Mouse (Mus musculus) limb, embryonic 15.5 days (tissue): ENCODE measurements around the gene Fam189b. TPM values are rescaled to one million over a fixed set of nuclear protein-coding genes. Genes with fewer than 3 reads are reported as not detected.

ENCODE experiments used
- ATAC-seq: fragments of 200-750 bp; cut with Nextera tagmentation; 2 replicates; pipeline ENCODE4 v1.8.0; 2017; ENCODE audit warnings: low read depth, moderate TSS enrichment; ENCODE audit not compliant: insufficient number of reproducible peaks, low FRiP score, low TSS enrichment
- H3K27ac ChIP-seq: fragments of 300-500 bp; sonication (generic); 2 replicates; pipeline ENCODE4 v1.5.1; 2015; ENCODE audit warnings: moderate library complexity, mild to moderate bottlenecking, inconsistent platforms
- H3K27me3 ChIP-seq: fragments of 300-500 bp; sonication (generic); 2 replicates; pipeline ENCODE4 v1.6.1; 2015; ENCODE audit warnings: inconsistent platforms
- H3K36me3 ChIP-seq: fragments of 300-500 bp; sonication (generic); 2 replicates; pipeline ENCODE4 v1.6.1; 2015; ENCODE audit warnings: inconsistent platforms
- H3K4me1 ChIP-seq: fragments of 300-500 bp; sonication (generic); 2 replicates; pipeline ENCODE4 v1.6.1; 2015; ENCODE audit warnings: inconsistent platforms
- H3K4me2 ChIP-seq: fragments of 300-500 bp; sonication (generic); 2 replicates; pipeline ENCODE4 v1.6.1; 2015; ENCODE audit warnings: mild to moderate bottlenecking, inconsistent platforms
- H3K4me3 ChIP-seq: fragments of 300-500 bp; sonication (generic); 2 replicates; pipeline ENCODE4 v1.5.1; 2015; ENCODE audit warnings: mild to moderate bottlenecking, inconsistent platforms
- H3K9ac ChIP-seq: fragments of 300-500 bp; sonication (generic); 2 replicates; pipeline ENCODE4 v1.6.1; 2015; ENCODE audit warnings: inconsistent platforms
- H3K9me3 ChIP-seq: fragments of 300-500 bp; sonication (generic); 2 replicates; pipeline ENCODE4 v1.6.1; 2016; ENCODE audit warnings: inconsistent platforms
- WGBS: fragments of 180-500 bp; shearing (Covaris S2); methylation state at CpG from one replicate; pipeline ENCODE4 v1.1.7; 2015; 5-methylcytosine and 5-hydroxymethylcytosine counted together
- polyA plus RNA-seq: library from polyadenylated mRNA; unstranded; fragments of >200 nt; fragmentation: Nextera tagmentation; extraction: Ambion mirVana; gene quantifications from 2 replicates; pipeline ENCODE4 v1.2.1, GENCODE M21; 2015

The Fam189b gene
- polyA plus RNA-seq, 1 experiment from 2014 or later = 31.4 TPM

DNA sequence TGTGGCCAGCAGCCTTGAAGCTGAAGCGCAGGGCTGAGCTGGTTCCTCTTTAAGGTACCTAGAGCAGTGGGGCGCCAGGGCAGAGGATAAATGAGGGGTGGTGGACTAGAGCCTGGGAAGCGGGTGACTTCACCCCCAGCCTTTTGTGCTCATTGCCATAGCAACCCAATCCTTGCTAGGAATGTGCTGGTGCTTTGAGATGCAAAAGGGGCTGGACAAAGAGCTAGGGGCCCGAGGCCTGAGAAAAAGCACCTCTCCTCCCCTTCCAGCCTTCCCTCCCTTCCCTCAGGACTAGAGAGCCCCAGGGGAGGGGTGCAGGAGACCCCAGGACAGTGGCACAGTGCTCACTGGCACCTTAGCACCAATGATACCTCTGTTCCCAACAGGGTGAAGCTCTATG lies 43.0 kb downstream of the Fam189b start:
- peak overlapping the region; percentile 64; the same call in 1 of the 2 replicates for H3K4me2 ChIP-seq
- H3K4me3 ChIP-seq = no peak overlapping the region
- H3K27ac ChIP-seq = no peak overlapping the region
- H3K27me3 ChIP-seq = no peaks in the 10 kb centered on the region
- ATAC-seq = no peak
- H3K4me1 ChIP-seq = peaks cover 33% of the 10 kb centered on the region
- H3K36me3 ChIP-seq = peaks cover 38% of the 10 kb centered on the region
- no peak overlapping the region for H3K9ac ChIP-seq
- 47% methylated on average over 4 of the region's 4 CpGs for WGBS
- H3K9me3 ChIP-seq = no peaks in the 10 kb centered on the region

DNA sequence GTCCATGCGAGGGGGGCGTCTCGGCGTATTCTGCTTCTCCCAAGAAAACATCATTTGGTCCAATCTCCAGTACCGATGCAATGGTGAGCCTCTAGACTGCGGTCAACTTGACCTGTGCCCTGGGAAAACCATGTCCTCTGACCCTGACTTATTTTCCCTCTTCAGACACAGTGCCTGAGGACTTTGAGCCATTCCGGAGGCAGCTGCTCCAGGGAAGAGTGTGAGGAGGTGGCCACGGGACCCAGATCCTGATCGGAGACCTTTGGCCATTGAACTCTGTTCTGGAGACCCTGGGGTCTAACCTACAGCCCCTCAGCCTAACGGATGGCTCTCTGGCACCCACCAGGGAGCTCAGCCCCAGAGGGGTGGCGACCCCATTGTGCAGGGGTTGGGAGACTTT lies 43.4 kb downstream of the Fam189b start:
- Histone ChIP-seq H3K27ac (peak overlapping the region; percentile 78), H3K9me3 (no peaks in the 10 kb centered on the region), H3K36me3 (peaks cover 34% of the 10 kb centered on the region), H3K4me2 (peak overlapping the region; percentile 64), H3K4me3 (peak overlapping the region; percentile 43; the same call in 1 of the 2 replicates), H3K27me3 (no peaks in the 10 kb centered on the region), H3K4me1 (peaks cover 33% of the 10 kb centered on the region), H3K9ac (peak overlapping the region; percentile 14; the same call in 1 of the 2 replicates)
- no peak for ATAC-seq
- WGBS = 33% methylated on average over 11 of the region's 11 CpGs

DNA sequence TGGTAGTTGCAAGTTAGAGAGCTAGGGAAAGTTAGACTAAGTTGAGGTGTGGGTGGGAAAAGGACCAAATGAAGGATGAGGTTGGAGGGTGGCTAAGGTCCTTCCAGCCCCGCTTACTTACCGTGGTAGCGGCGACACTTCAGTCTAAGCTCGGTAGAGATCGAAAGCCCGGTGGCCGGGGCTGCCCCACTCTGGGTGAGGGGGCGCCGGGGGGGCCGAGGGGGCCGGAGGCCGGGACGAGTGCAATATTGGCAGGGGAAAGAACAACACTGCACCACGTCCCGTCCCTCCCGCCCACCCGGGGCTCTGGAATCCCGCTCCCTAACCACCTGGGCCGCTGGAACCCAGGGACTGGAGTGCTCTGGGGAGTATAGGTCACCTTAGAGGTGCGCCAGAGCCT lies 44.0 kb downstream of the Fam189b start, which contains the start of gene Mtx1:
Mtx1 (minus strand) TSS at position 189 of the 400 bp plus-strand sequence.
- H3K27me3 ChIP-seq = no peaks in the 10 kb centered on the region
- H3K4me1 ChIP-seq = peaks cover 33% of the 10 kb centered on the region
- H3K9ac ChIP-seq = peak within 1 kb of the TSS; percentile 23; the same call in 1 of the 2 replicates
- peaks cover 29% of the 10 kb centered on the region for H3K36me3 ChIP-seq
- H3K27ac ChIP-seq = peak within 1 kb of the TSS; percentile 78
- H3K4me3 ChIP-seq = peak within 1 kb of the TSS; percentile 43
- no peak for ATAC-seq
- H3K4me2 ChIP-seq = peak within 1 kb of the TSS; percentile 64
- H3K9me3 ChIP-seq = no peaks in the 10 kb centered on the region
- 6% methylated on average over 21 of the region's 21 CpGs for WGBS

DNA sequence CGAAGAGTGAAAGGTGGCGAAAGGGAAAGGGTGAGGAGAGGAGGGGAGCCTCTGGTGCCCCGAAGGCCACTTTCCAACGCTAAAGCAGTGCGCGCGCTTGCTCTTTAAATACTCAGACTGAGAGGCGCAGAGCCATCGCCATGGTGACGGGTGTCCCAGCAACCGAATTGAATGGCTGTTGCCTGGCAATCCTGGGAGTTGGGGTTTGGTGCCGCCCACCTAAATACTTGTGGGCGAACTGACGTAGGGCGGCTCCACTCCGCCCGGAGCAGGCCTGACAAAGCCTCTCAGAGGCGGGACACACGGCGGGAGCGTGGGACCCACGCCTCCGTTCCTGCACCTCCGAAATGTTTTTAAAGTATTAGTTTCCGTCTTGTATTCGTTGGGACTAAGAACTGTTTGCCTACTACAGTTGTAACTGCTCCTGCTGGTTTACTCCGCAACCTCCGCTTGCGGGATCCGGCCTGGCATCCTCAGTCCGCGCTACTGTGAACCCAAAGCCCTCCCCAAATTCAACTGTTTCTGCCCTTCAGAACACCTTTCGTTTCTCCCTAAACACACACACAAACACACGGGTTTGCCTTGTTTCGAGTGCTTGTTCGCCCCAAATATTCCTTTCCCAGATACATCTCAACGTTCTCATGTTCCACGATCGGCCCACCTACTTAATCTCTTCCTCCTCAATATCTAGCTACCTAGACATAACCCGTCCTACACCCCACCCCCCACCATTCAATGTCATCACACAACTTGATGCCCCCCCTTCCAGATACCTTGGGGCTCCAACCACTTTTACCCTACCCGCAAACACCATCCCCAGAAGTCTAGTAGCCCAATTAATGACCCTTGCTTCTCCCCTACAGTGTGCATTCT lies 44.6 kb downstream of the Fam189b start:
- WGBS = 5% methylated on average over 41 of the region's 41 CpGs
- Histone ChIP-seq H3K27me3 (no peaks in the 10 kb centered on the region), H3K4me1 (peaks cover 33% of the 10 kb centered on the region)

DNA sequence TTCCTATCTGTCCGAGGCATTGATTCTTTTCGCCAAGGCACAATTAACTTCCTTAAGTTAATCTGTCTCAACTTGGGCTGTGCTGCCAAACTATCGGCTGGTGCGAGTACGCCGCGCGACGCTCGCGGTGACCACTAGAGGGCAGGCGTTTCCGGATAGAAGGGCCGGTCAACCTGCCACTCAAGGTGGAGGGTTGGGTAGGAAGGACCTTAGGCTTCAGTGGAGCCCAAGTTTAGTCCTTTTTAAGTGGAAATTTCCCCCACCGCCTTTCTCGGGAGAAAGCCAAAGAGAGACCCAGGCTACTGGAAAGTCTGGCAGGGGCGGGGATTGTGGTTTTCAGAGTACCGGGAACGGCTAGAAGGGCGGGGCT lies 45.2 kb downstream of the Fam189b start:
- H3K4me1 ChIP-seq = peaks cover 33% of the 10 kb centered on the region

More for the DNA sequence above, 44.6 kb downstream of the Fam189b start:
- H3K4me3 ChIP-seq = peak overlapping the region; percentile 43
- peak overlapping the region; percentile 64 for H3K4me2 ChIP-seq
- H3K9ac ChIP-seq = peak overlapping the region; percentile 23; the same call in 1 of the 2 replicates
- H3K36me3 ChIP-seq = peaks cover 26% of the 10 kb centered on the region
- ATAC-seq = peak; percentile 90
- peak overlapping the region; percentile 78 for H3K27ac ChIP-seq
- no peaks in the 10 kb centered on the region for H3K9me3 ChIP-seq

GRCm38 (mm10) chr3:89228836-89229235 lies 45.9 kb downstream of the Fam189b start, which contains the start of gene Muc1:
TSS of gene Muc1 (plus strand) at chr3:89229057.
- Histone ChIP-seq H3K9ac (no peak within 1 kb of the TSS), H3K36me3 (peaks cover 18% of the 10 kb centered on the region), H3K27ac (peak within 1 kb of the TSS; percentile 78), H3K4me3 (peak within 1 kb of the TSS; percentile 43), H3K4me2 (peak within 1 kb of the TSS; percentile 64), H3K4me1 (peaks cover 33% of the 10 kb centered on the region), H3K27me3 (no peaks in the 10 kb centered on the region), H3K9me3 (no peaks in the 10 kb centered on the region)
- 35% methylated on average over 10 of the region's 10 CpGs for WGBS
- no peak for ATAC-seq

More for the DNA sequence above, 45.2 kb downstream of the Fam189b start:
- ATAC-seq = no peak
- H3K36me3 ChIP-seq = peaks cover 21% of the 10 kb centered on the region
- peak overlapping the region; percentile 43 for H3K4me3 ChIP-seq
- WGBS = under 1% methylated on average over 19 of the region's 20 CpGs
- H3K9me3 ChIP-seq = no peaks in the 10 kb centered on the region
- H3K27ac ChIP-seq = peak overlapping the region; percentile 78
- no peak overlapping the region for H3K9ac ChIP-seq
- H3K27me3 ChIP-seq = no peaks in the 10 kb centered on the region
- peak overlapping the region; percentile 64 for H3K4me2 ChIP-seq

GRCm38 (mm10) chr3:89229276-89229675 lies 46.3 kb downstream of the Fam189b start:
- WGBS = 59% methylated on average over 4 of the region's 4 CpGs
- peaks cover 33% of the 10 kb centered on the region for H3K4me1 ChIP-seq
- no peak overlapping the region for H3K4me3 ChIP-seq
- H3K36me3 ChIP-seq = peaks cover 19% of the 10 kb centered on the region
- no peak overlapping the region for H3K9ac ChIP-seq
- H3K9me3 ChIP-seq = no peaks in the 10 kb centered on the region
- no peak overlapping the region for H3K27ac ChIP-seq
- ATAC-seq = no peak
- H3K27me3 ChIP-seq = no peaks in the 10 kb centered on the region
- H3K4me2 ChIP-seq = no peak overlapping the region

DNA sequence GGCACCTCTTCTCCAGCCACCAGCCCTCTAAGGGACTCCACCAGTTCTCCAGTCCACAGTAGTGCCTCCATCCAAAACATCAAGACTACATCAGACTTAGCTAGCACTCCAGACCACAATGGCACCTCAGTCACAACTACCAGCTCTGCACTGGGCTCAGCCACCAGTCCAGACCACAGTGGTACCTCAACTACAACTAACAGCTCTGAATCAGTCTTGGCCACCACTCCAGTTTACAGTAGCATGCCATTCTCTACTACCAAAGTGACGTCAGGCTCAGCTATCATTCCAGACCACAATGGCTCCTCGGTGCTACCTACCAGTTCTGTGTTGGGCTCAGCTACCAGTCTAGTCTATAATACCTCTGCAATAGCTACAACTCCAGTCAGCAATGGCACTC lies 47.6 kb downstream of the Fam189b start:
- Histone ChIP-seq H3K4me1 (peaks cover 35% of the 10 kb centered on the region), H3K27me3 (no peaks in the 10 kb centered on the region), H3K36me3 (peaks cover 16% of the 10 kb centered on the region), H3K9me3 (no peaks in the 10 kb centered on the region), H3K4me3 (no peak overlapping the region), H3K9ac (no peak overlapping the region), H3K27ac (no peak overlapping the region), H3K4me2 (no peak overlapping the region)
- WGBS = 88% methylated on average over 2 of the region's 2 CpGs
- ATAC-seq = no peak

GRCm38 (mm10) chr3:89231345-89231744 lies 48.4 kb downstream of the Fam189b start:
- Histone ChIP-seq H3K4me1 (peaks cover 27% of the 10 kb centered on the region), H3K36me3 (peaks cover 17% of the 10 kb centered on the region), H3K27me3 (no peaks in the 10 kb centered on the region), H3K9ac (no peak overlapping the region), H3K27ac (no peak overlapping the region), H3K4me2 (no peak overlapping the region), H3K9me3 (no peaks in the 10 kb centered on the region), H3K4me3 (no peak overlapping the region)
- 62% methylated on average over 7 of the region's 7 CpGs for WGBS
- no peak for ATAC-seq

DNA sequence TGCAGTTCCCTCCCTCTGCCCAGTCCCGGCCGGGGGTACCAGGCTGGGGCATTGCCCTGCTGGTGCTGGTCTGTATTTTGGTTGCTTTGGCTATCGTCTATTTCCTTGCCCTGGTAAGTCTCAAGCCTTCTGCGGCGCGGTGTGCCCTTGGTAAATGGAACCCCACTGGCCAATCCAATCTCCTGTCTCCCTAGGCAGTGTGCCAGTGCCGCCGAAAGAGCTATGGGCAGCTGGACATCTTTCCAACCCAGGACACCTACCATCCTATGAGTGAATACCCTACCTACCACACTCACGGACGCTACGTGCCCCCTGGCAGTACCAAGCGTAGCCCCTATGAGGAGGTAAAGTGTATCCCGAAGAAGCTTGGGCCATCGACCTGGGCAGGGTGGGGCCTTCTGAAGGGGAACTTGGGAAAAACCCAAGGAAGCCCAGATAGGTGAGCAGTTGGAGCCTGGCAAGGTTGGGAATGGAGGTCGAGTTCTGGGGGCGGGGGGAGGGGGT lies 48.9 kb downstream of the Fam189b start:
- H3K27me3 ChIP-seq = no peaks in the 10 kb centered on the region
- no peak overlapping the region for H3K27ac ChIP-seq
- no peak for ATAC-seq
- no peaks in the 10 kb centered on the region for H3K9me3 ChIP-seq
- H3K4me3 ChIP-seq = no peak overlapping the region
- H3K36me3 ChIP-seq = peaks cover 21% of the 10 kb centered on the region
- no peak overlapping the region for H3K9ac ChIP-seq
- H3K4me1 ChIP-seq = peaks cover 22% of the 10 kb centered on the region
- WGBS = 70% methylated on average over 16 of the region's 16 CpGs
- no peak overlapping the region for H3K4me2 ChIP-seq

GRCm38 (mm10) chr3:89232614-89233013 lies 49.7 kb downstream of the Fam189b start:
- Histone ChIP-seq H3K36me3 (peaks cover 26% of the 10 kb centered on the region), H3K4me3 (no peak overlapping the region), H3K27ac (no peak overlapping the region), H3K4me1 (peaks cover 14% of the 10 kb centered on the region), H3K4me2 (no peak overlapping the region), H3K27me3 (no peaks in the 10 kb centered on the region), H3K9me3 (no peaks in the 10 kb centered on the region), H3K9ac (no peak overlapping the region)
- no peak for ATAC-seq
- WGBS = 61% methylated on average over 5 of the region's 6 CpGs

GRCm38 (mm10) chr3:89233562-89234110 lies 50.7 kb downstream of the Fam189b start:
- Histone ChIP-seq H3K9ac (no peak overlapping the region), H3K27ac (no peak overlapping the region), H3K4me3 (no peak overlapping the region), H3K36me3 (peaks cover 35% of the 10 kb centered on the region), H3K4me2 (no peak overlapping the region), H3K9me3 (no peaks in the 10 kb centered on the region), H3K4me1 (peaks cover 7% of the 10 kb centered on the region), H3K27me3 (no peaks in the 10 kb centered on the region)
- ATAC-seq = no peak
- 74% methylated on average over 14 of the region's 14 CpGs for WGBS
